ENCODE assay signal across 9 mouse cellular contexts in genomic region chr11:94035974-94036373, GRCm38 (mm10). TPM values are rescaled to one million over a fixed set of nuclear protein-coding genes. Genes with fewer than 3 reads are reported as not detected.
DNase-seq lines count a peak whose midpoint lies in the region; ATAC-seq and TF ChIP-seq lines count a peak whose summit lies in the region.
"Had no signal": no experiment of that assay in that cellular context is flagged by ENCODE, and none has a peak within 500 bp of the region (broad histone marks: within the 10 kb centered on the region; RNA-seq: fewer than 3 reads in every experiment).

No protein-coding gene starts in this region.

- TF ChIP-seq POLR2A in MEL (IDR thresholded peaks at IDR 0.05; ENCODE audit: control insufficient read depth in 1 of 2, insufficient read depth in 1 of 2, low read depth in 1 of 2, low read length in 2 of 2, poor library complexity in 1 of 2): no peak

- H3K36me3 ChIP-seq in MEL (ENCODE audit: control insufficient read depth in 1 of 2, insufficient read depth in 2 of 2, low read length in 2 of 2): peaks cover 2 to 7% of the 10 kb centered on the region in 2 experiments

- peak in 2 of 3 experiments; percentile 35 to 71; a peak in 4 of 6 replicates for TF ChIP-seq CTCF in MEL (IDR thresholded peaks at IDR 0.05 in 2 of 3, conservative IDR thresholded peaks at IDR 0.05 in 1 of 3; ENCODE audit: control insufficient read depth in 1 of 3, insufficient read depth in 1 of 3, low read depth in 2 of 3, low read length in 3 of 3, poor library complexity in 1 of 3, severe bottlenecking in 1 of 3)

- DNase-seq in cerebellum, postnatal 10 days: peak; percentile 45 to 74
- DNase-seq in left cerebral cortex, postnatal 25 days (ENCODE audit: low spot score in 2 of 2): peak; percentile 22 to 70
- DNase-seq in left cerebral cortex, adult 11 months (ENCODE audit: low spot score): no peak
- DNase-seq in MEL (ENCODE audit: low read depth, low spot score): peak; percentile 59
- peak; percentile 18 for DNase-seq in lung, postnatal 14 days
- DNase-seq in urinary bladder, postnatal 10 days (ENCODE audit: low spot score): no peak
- DNase-seq in ovary, postnatal 36 days (ENCODE audit: low spot score): no peak
- DNase-seq: kidney, postnatal 4 days had no signal

- no peak overlapping the region for H3K9ac ChIP-seq in MEL (ENCODE audit: control insufficient read depth, low read depth, low read length, poor library complexity, severe bottlenecking)

- peaks cover 0 to 9% of the 10 kb centered on the region in 2 experiments; a peak in 2 of 4 replicates for H3K4me1 ChIP-seq in MEL (ENCODE audit: control insufficient read depth in 1 of 2, insufficient read depth in 2 of 2, low read length in 2 of 2)

- no peak for ATAC-seq in cerebellum, adult (ENCODE audit: insufficient number of reproducible peaks, low FRiP score, low TSS enrichment)

- no peak for TF ChIP-seq EP300 in MEL (IDR thresholded peaks at IDR 0.05; ENCODE audit: low read depth in 1 of 2, low read length in 2 of 2)

- no peaks in the 10 kb centered on the region for H3K27me3 ChIP-seq in MEL (ENCODE audit: control insufficient read depth in 1 of 2, insufficient read depth in 2 of 2, low read length in 2 of 2)

- no peak overlapping the region for H3K4me3 ChIP-seq in MEL (ENCODE audit: control insufficient read depth in 1 of 2, insufficient read depth in 1 of 2, low read depth in 2 of 2, low read length in 2 of 2)

- TF ChIP-seq RAD21 in MEL (IDR thresholded peaks at IDR 0.05; ENCODE audit: low read depth, low read length): peak; percentile 54

- no peak overlapping the region for H3K27ac ChIP-seq in MEL (ENCODE audit: control insufficient read depth, low read depth, low read length)

- H3K9me3 ChIP-seq in MEL (replicated peaks; ENCODE audit: insufficient read depth, low read length): no peaks in the 10 kb centered on the region

- H3K79me2 ChIP-seq in MEL (ENCODE audit: control insufficient read depth, insufficient read depth, low read length, poor library complexity): peaks cover under 1% of the 10 kb centered on the region; the same call in 1 of the 2 replicates

- intact Hi-C loops in left cerebral cortex, postnatal 25 days (cut with DNase I): loop anchor here (5.0 kb wide), 1 partner anchor 41 kb away; no protein-coding TSS in a partner anchor

TF ChIP-seq in MEL, 35 proteins besides CTCF, POLR2A, EP300 and RAD21:
- TF ChIP-seq MXI1 (IDR thresholded peaks at IDR 0.05; ENCODE audit: low read depth, low read length): 0 out of 2 replicates have a peak, but pooled peaks have one; percentile 28
- no peak for TF ChIP-seq POLR2AphosphoS5 (IDR thresholded peaks at IDR 0.05; ENCODE audit: borderline replicate concordance, low read depth, low read length)
- TF ChIP-seq NELFE (IDR thresholded peaks at IDR 0.05; ENCODE audit: low read depth, low read length): no peak
- no peak for TF ChIP-seq NRF1 (IDR thresholded peaks at IDR 0.05; ENCODE audit: insufficient read depth, low read depth, low read length, poor library complexity, severe bottlenecking)
- TF ChIP-seq GATA1 (IDR thresholded peaks at IDR 0.05; ENCODE audit: low read depth, low read length): peak; percentile 88
- TF ChIP-seq SMC3 (IDR thresholded peaks at IDR 0.05; ENCODE audit: low read depth, low read length): peak; percentile 50
- no peak for TF ChIP-seq USF2 (IDR thresholded peaks at IDR 0.05; ENCODE audit: borderline replicate concordance in 1 of 2, insufficient read depth in 1 of 2, low read depth in 1 of 2, low read length in 2 of 2)
- TF ChIP-seq SIN3A (IDR thresholded peaks at IDR 0.05; ENCODE audit: low read length): 0 out of 2 replicates have a peak, but pooled peaks have one; percentile 29
- TF ChIP-seq ZC3H11A (IDR thresholded peaks at IDR 0.05; ENCODE audit: low read depth, low read length): peak; percentile 33

RNA-seq across cellular contexts. Expression of gene Spag9, which starts 40.1 kb away (rescaled TPM):
- 100 to 1,000 TPM; 272 to 282 TPM for total RNA-seq in left cerebral cortex, postnatal 25 days (2021)
- 19.1 and 20.6 TPM in 2 replicates for total RNA-seq in MEL (2012; rRNA removed)
- 100 to 1,000 TPM in 1 of 2 experiments, 10 to 100 TPM in 1; 18.9 to 279 TPM for polyA plus RNA-seq in MEL (2012; ENCODE audit: insufficient read depth in 1 of 2, insufficient read length in 2 of 2, low read depth in 1 of 2, low replicate concordance in 2 of 2, missing spikeins in 1 of 2)

Comparison
In these comparisons a context has a peak if more than half of its experiments do, and no peak if none do; other contexts are left out.
1. DNase-seq: peak in cerebellum, postnatal 10 days (2 of 2), left cerebral cortex, postnatal 25 days (2 of 2), MEL (single experiment) and lung, postnatal 14 days (single experiment); none in left cerebral cortex, adult 11 months (single experiment), urinary bladder, postnatal 10 days (single experiment) and ovary, postnatal 36 days (single experiment).
2. RNA of gene Spag9, which starts 40.1 kb away (total RNA-seq): 272 to 282 TPM in left cerebral cortex, postnatal 25 days; 19.1 to 20.6 TPM in MEL; every median in the first group is over 10 times any median in the second.